Mouse (Mus musculus): ENCODE measurements at regions not wholly inside any gene's neighbourhood (a gene's known extent, or its start where the extent isn't known, plus 50 kb on each side); places are given as distances from the start of the nearest gene placed in this dataset.

DNA sequence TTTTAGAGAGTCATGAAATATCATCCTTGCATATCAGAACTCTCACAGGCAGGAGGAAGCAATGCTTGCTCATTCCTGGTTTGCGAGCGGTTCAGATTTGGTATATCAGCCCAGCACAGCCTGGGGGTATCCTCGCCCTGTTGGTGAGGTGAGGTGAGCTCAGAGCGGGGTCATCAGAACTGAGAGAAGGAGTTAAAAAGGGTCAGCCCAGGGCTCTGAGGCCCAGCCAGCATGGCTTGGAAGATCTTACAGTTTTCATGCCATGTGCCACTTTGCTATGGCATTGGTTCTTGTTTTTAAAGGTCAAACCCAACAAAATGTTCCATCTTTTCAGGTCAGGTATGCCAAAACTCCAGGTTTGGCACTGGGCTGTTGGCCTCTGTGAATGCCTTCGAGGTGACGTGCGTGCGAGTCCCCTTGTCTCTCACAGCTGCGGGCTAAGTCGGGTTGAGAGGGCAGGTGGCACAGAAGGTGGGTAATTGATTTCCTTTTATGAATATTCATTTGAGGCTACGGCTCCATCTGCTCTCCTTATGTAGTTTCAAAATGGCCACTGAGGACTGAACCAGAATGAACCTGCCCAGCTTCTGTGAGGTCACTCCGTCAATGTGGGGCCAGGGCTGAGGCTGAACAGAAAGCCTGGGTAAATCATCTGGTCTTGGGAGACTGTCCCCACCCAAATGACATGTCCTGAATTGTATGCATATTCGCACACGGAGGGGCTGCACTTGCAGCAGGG is 86.3 kb downstream of the Hhipl2 start:
- peak; percentile 44 for DNase-seq (ENCODE audit: low spot score)
- H3K4me3 ChIP-seq (ENCODE audit: low read depth, low read length), result no peak overlapping the region
- no peaks in the 10 kb centered on the region for H3K4me1 ChIP-seq (replicated peaks; ENCODE audit: control insufficient read depth, insufficient read depth, low read length)
- no peak overlapping the region for H3K9ac ChIP-seq (ENCODE audit: low read depth, low read length)
- no peaks in the 10 kb centered on the region for H3K9me3 ChIP-seq (ENCODE audit: control insufficient read depth, low read length)
- no peak overlapping the region for H3K4me2 ChIP-seq (replicated peaks; ENCODE audit: low read depth, low read length)
- H3K27ac ChIP-seq (ENCODE audit: low read depth, low read length), result peak overlapping the region; percentile 51
- peak; percentile 78 for ATAC-seq (ENCODE audit: low FRiP score)
- 63% methylated on average over 14 of the region's 14 CpGs for WGBS
- no peaks in the 10 kb centered on the region for H3K27me3 ChIP-seq (ENCODE audit: control insufficient read depth, insufficient read depth, low read length)
- no peaks in the 10 kb centered on the region for H3K36me3 ChIP-seq (ENCODE audit: control insufficient read depth, insufficient read depth, low read length)

DNA sequence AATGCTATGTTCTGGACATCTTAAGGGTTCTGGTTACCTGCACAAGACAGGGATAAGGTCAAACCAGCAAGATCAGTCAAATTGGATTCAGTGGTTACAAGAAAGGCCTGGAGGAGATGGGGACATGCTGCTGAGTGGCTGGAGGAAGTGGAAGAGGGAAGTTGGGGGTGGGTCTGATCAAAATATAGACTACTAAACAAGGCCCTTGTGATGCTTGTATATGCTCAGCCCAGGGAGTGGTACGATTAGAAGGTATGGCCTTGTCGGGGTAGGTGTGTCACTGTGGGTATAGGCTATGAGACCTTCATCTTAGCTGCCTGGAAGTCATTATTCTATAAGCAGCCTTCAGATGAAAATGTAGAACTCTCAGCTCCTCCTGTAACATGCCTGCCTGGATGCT is 89.9 kb downstream of the Hhipl2 start:
- H3K27ac ChIP-seq (ENCODE audit: low read depth, low read length), result no peak overlapping the region
- no peaks in the 10 kb centered on the region for H3K27me3 ChIP-seq (ENCODE audit: control insufficient read depth, insufficient read depth, low read length)
- WGBS, result 91% methylated on average over 2 of the region's 2 CpGs
- H3K4me3 ChIP-seq (ENCODE audit: low read depth, low read length), result no peak overlapping the region
- H3K4me1 ChIP-seq (replicated peaks; ENCODE audit: control insufficient read depth, insufficient read depth, low read length), result no peaks in the 10 kb centered on the region
- no peak overlapping the region for H3K4me2 ChIP-seq (replicated peaks; ENCODE audit: low read depth, low read length)
- ATAC-seq (ENCODE audit: low FRiP score) (no peak), DNase-seq (ENCODE audit: low spot score) (no peak)
- H3K9me3 ChIP-seq (ENCODE audit: control insufficient read depth, low read length), result no peaks in the 10 kb centered on the region
- H3K9ac ChIP-seq (ENCODE audit: low read depth, low read length), result no peak overlapping the region
- H3K36me3 ChIP-seq (ENCODE audit: control insufficient read depth, insufficient read depth, low read length), result no peaks in the 10 kb centered on the region

DNA sequence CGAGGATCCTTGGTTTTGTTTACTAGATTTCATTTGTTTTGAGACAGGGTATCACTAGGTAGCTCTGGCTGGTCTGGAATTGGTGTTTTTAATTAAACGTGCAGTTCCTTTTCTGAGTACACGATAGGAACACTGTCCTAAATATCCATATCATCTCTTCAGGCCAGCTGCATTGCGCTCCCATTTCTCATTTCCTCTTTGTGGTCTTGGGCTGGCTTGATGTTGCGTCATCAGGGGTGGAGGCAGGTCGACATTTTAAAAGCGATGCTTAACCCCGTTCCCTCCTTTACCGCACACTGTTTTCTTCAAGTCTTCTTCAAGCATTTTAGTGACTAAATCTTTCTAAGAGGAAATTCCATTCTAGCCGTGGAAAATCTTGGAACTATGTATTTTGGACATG is 92.7 kb downstream of the Hhipl2 start:
- no peaks in the 10 kb centered on the region for H3K4me1 ChIP-seq (replicated peaks; ENCODE audit: control insufficient read depth, insufficient read depth, low read length)
- 91% methylated on average over 10 of the region's 10 CpGs for WGBS
- DNase-seq (ENCODE audit: low spot score), result no peak
- no peaks in the 10 kb centered on the region for H3K9me3 ChIP-seq (ENCODE audit: control insufficient read depth, low read length)
- no peak overlapping the region for H3K27ac ChIP-seq (ENCODE audit: low read depth, low read length)
- H3K4me3 ChIP-seq (ENCODE audit: low read depth, low read length), result no peak overlapping the region
- no peaks in the 10 kb centered on the region for H3K36me3 ChIP-seq (ENCODE audit: control insufficient read depth, insufficient read depth, low read length)
- H3K27me3 ChIP-seq (ENCODE audit: control insufficient read depth, insufficient read depth, low read length), result no peaks in the 10 kb centered on the region
- no peak overlapping the region for H3K4me2 ChIP-seq (replicated peaks; ENCODE audit: low read depth, low read length)
- H3K9ac ChIP-seq (ENCODE audit: low read depth, low read length), result no peak overlapping the region
- ATAC-seq (ENCODE audit: low FRiP score), result no peak

DNA sequence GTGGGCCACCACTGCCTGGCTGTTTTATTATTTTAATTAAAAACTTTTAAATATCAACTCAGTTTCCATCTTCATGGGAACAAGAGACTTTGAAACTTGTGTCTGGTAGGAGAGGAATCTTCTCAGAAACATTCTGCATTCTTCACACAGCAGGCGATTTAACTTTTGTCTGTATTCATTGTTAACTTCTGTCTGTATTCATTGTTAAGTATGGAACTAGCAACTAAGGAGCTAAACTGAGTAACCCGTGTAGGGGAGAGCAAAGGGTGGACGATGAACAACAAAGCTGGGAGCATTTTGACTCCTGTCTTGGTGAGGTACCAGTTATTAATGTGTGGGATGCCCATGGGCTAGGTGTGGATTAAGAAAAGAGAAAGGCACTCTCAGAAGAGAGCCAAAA is 95.9 kb downstream of the Hhipl2 start:
- H3K36me3 ChIP-seq (ENCODE audit: control insufficient read depth, insufficient read depth, low read length), result no peaks in the 10 kb centered on the region
- H3K27me3 ChIP-seq (ENCODE audit: control insufficient read depth, insufficient read depth, low read length), result no peaks in the 10 kb centered on the region
- ATAC-seq (ENCODE audit: low FRiP score) (no peak), DNase-seq (ENCODE audit: low spot score) (no peak)
- no peak overlapping the region for H3K4me3 ChIP-seq (ENCODE audit: low read depth, low read length)
- H3K4me2 ChIP-seq (replicated peaks; ENCODE audit: low read depth, low read length), result no peak overlapping the region
- H3K9ac ChIP-seq (ENCODE audit: low read depth, low read length), result no peak overlapping the region
- no peaks in the 10 kb centered on the region for H3K9me3 ChIP-seq (ENCODE audit: control insufficient read depth, low read length)
- H3K4me1 ChIP-seq (replicated peaks; ENCODE audit: control insufficient read depth, insufficient read depth, low read length), result no peaks in the 10 kb centered on the region
- no peak overlapping the region for H3K27ac ChIP-seq (ENCODE audit: low read depth, low read length)
- WGBS, result 62% methylated on average over 3 of the region's 3 CpGs

DNA sequence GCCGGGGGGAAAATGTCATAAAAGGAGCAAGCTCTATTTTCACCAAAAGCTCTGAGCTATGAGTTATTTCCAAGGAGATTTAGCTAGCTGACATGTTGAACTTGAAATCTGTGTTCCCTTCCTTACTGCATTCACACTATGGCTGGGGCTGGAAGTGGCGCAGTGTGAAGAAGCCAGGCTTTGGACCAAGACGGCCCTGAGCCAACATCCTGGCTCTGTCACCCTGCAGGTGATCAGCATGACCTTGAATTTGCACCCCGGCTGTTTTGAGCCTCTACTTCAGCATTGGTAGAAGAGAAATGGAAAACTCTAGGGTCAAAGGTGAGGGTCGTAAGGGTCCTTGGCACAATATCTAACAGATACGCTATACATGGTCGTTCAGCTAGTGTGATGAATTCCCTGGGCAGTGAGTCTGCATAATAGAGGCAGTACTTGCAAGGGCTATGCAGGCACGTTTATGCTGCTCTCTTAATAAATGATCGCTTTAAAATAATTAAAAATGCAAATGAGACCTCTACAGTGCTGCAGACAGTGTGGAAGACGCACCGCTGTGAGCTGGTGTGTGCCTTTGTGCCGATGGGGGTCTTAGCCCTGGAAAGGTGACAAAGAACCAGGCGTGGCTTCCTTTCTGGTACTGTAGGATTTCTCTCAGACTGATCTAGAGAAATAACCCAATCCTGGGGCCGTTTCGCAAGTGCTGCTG is 96.4 kb downstream of the Hhipl2 start:
- no peak for ATAC-seq (ENCODE audit: low FRiP score)
- Histone ChIP-seq H3K27ac (ENCODE audit: low read depth, low read length) (no peak overlapping the region), H3K4me3 (ENCODE audit: low read depth, low read length) (no peak overlapping the region), H3K9me3 (ENCODE audit: control insufficient read depth, low read length) (no peaks in the 10 kb centered on the region), H3K36me3 (ENCODE audit: control insufficient read depth, insufficient read depth, low read length) (no peaks in the 10 kb centered on the region), H3K9ac (ENCODE audit: low read depth, low read length) (no peak overlapping the region), H3K4me2 (replicated peaks; ENCODE audit: low read depth, low read length) (no peak overlapping the region), H3K4me1 (replicated peaks; ENCODE audit: control insufficient read depth, insufficient read depth, low read length) (no peaks in the 10 kb centered on the region), H3K27me3 (ENCODE audit: control insufficient read depth, insufficient read depth, low read length) (no peaks in the 10 kb centered on the region)
- no peak for DNase-seq (ENCODE audit: low spot score)
- WGBS, result 72% methylated on average over 15 of the region's 15 CpGs

DNA sequence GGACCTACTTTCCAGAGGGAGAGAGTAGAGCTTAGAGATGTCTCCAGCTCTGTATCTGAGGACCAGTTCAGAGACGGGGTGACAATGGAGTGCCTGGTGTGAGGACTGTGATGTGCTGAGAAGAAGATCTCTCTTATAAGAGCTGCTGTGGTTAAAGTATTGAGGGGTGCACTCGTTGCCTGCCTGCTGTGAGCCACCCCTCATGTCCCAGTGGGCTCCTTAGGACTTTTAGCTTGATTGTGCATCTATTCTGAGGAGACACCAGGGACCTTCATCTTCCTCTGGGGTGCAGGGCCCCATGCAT is 96.9 kb downstream of the Hhipl2 start:
- no peak overlapping the region for H3K27ac ChIP-seq (ENCODE audit: low read depth, low read length)
- WGBS, result 71% methylated on average over 2 of the region's 2 CpGs
- no peak overlapping the region for H3K4me2 ChIP-seq (replicated peaks; ENCODE audit: low read depth, low read length)
- 0 out of 2 replicates have a peak, but pooled peaks cover 3% of the 10 kb centered on the region for H3K4me1 ChIP-seq (replicated peaks; ENCODE audit: control insufficient read depth, insufficient read depth, low read length)
- DNase-seq (ENCODE audit: low spot score) (no peak), ATAC-seq (ENCODE audit: low FRiP score) (no peak)
- H3K9me3 ChIP-seq (ENCODE audit: control insufficient read depth, low read length), result no peaks in the 10 kb centered on the region
- H3K9ac ChIP-seq (ENCODE audit: low read depth, low read length), result no peak overlapping the region
- H3K4me3 ChIP-seq (ENCODE audit: low read depth, low read length), result no peak overlapping the region
- no peaks in the 10 kb centered on the region for H3K27me3 ChIP-seq (ENCODE audit: control insufficient read depth, insufficient read depth, low read length)
- H3K36me3 ChIP-seq (ENCODE audit: control insufficient read depth, insufficient read depth, low read length), result no peaks in the 10 kb centered on the region

DNA sequence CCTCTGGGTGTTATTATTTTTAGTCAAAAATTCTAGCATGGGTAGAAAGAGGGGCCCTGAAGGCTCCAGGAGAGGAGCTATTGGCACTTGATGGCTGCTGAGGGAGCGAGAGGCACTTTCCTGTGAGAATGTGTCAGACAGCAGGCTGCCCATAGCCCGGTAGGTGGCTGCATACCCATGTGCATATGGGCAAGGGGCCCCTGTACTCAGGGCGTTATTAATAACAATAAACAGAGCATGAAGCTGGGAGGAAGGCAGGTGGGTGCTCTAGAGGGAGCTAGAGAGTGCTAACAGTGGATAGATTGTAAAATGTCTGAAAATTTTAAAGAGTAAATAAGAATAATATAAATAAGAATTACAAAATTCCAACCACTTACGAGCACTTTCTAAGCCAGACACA is 98.2 kb downstream of the Hhipl2 start:
- no peak for DNase-seq (ENCODE audit: low spot score)
- 75% methylated on average over 4 of the region's 4 CpGs for WGBS
- H3K9ac ChIP-seq (ENCODE audit: low read depth, low read length), result no peak overlapping the region
- no peaks in the 10 kb centered on the region for H3K9me3 ChIP-seq (ENCODE audit: control insufficient read depth, low read length)
- H3K4me2 ChIP-seq (replicated peaks; ENCODE audit: low read depth, low read length), result no peak overlapping the region
- H3K27ac ChIP-seq (ENCODE audit: low read depth, low read length), result no peak overlapping the region
- ATAC-seq (ENCODE audit: low FRiP score), result no peak
- H3K27me3 ChIP-seq (ENCODE audit: control insufficient read depth, insufficient read depth, low read length), result no peaks in the 10 kb centered on the region
- no peak overlapping the region for H3K4me3 ChIP-seq (ENCODE audit: low read depth, low read length)
- peaks cover 5% of the 10 kb centered on the region; the same call in 1 of the 2 replicates for H3K4me1 ChIP-seq (replicated peaks; ENCODE audit: control insufficient read depth, insufficient read depth, low read length)
- H3K36me3 ChIP-seq (ENCODE audit: control insufficient read depth, insufficient read depth, low read length), result no peaks in the 10 kb centered on the region

DNA sequence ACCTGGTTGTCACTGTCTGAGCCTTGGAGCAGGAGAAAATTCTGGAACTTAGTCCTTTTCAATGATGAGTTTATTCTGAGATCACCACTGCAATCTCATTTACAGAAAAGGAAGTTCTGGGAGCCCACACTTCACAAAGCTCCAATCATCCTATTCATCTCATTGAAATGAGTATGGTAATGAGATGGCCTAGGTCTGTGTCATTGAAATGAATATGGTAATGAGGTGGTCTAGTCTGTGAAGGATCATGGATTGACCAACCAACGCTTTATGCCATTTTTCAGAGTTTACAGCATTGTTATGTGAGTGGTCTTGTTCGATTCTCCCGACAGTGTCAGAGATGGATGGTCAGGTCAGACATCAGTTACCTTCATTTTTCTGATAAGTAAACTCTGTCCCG is 99.2 kb downstream of the Hhipl2 start:
- Histone ChIP-seq H3K27ac (ENCODE audit: low read depth, low read length) (no peak overlapping the region), H3K27me3 (ENCODE audit: control insufficient read depth, insufficient read depth, low read length) (no peaks in the 10 kb centered on the region), H3K9ac (ENCODE audit: low read depth, low read length) (no peak overlapping the region), H3K36me3 (ENCODE audit: control insufficient read depth, insufficient read depth, low read length) (no peaks in the 10 kb centered on the region), H3K4me1 (replicated peaks; ENCODE audit: control insufficient read depth, insufficient read depth, low read length) (peaks cover 5% of the 10 kb centered on the region; the same call in 1 of the 2 replicates), H3K4me2 (replicated peaks; ENCODE audit: low read depth, low read length) (no peak overlapping the region), H3K9me3 (ENCODE audit: control insufficient read depth, low read length) (no peaks in the 10 kb centered on the region), H3K4me3 (ENCODE audit: low read depth, low read length) (no peak overlapping the region)
- peak; percentile 69 for ATAC-seq (ENCODE audit: low FRiP score)
- DNase-seq (ENCODE audit: low spot score), result no peak
- WGBS, result 58% methylated on average over 4 of the region's 4 CpGs

DNA sequence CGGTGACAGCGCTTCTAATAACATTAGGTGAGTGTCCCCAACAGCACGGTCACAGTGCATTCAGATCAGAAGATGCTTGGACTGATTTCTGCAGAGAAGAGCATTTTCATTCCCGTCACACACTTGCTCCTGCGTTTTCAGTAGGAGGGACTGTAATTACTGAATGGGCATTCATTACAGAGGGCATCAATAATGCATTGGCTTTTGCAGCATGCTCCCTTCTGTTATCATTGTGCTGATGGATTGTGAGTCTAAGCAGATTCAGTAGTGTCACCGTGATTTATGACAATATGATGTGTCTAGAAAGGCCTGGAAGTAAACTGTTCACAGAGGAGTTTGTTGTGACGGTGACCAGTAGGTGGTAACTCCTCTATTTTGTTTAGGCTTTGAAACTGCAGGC is 103.6 kb downstream of the Hhipl2 start:
- H3K36me3 ChIP-seq (ENCODE audit: control insufficient read depth, insufficient read depth, low read length), result no peaks in the 10 kb centered on the region
- no peaks in the 10 kb centered on the region for H3K27me3 ChIP-seq (ENCODE audit: control insufficient read depth, insufficient read depth, low read length)
- H3K4me1 ChIP-seq (replicated peaks; ENCODE audit: control insufficient read depth, insufficient read depth, low read length), result peaks cover 5% of the 10 kb centered on the region; the same call in 1 of the 2 replicates
- no peaks in the 10 kb centered on the region for H3K9me3 ChIP-seq (ENCODE audit: control insufficient read depth, low read length)
- no peak overlapping the region for H3K4me3 ChIP-seq (ENCODE audit: low read depth, low read length)
- 37% methylated on average over 7 of the region's 7 CpGs for WGBS
- no peak overlapping the region for H3K9ac ChIP-seq (ENCODE audit: low read depth, low read length)
- ATAC-seq (ENCODE audit: low FRiP score) (peak; percentile 85), DNase-seq (ENCODE audit: low spot score) (peak; percentile 54)
- H3K27ac ChIP-seq (ENCODE audit: low read depth, low read length), result peak overlapping the region; percentile 66
- H3K4me2 ChIP-seq (replicated peaks; ENCODE audit: low read depth, low read length), result no peak overlapping the region
